Mouse (Mus musculus): ENCODE data around the gene Tmem161a.

DNA sequence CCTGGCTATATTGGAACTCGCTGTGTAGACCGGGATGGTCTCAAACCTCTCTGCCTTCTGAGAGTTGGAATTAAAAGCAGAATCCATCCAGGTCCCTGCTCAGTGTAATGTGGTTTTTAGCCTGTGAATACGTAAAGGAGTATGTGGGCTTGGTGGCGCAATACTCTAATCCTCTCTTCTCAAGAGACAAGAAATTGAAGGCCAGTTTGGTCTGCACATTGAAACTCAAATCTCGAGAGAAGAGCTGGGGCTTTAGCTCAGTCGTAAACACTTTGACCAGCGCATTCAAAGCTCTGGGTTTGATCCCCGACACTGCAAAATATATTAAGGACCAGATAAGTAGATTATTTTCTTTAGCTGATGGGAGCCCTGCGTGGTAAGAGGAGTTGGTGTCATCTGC lies 32.2 kb upstream of the Tmem161a start:
- TF ChIP-seq POLR2A (IDR thresholded peaks at IDR 0.05; ENCODE audit: extremely low read depth, insufficient read depth, low read length) (no peak), CTCF (IDR thresholded peaks at IDR 0.05; ENCODE audit: extremely low read depth, insufficient read depth, low read length) (no peak)

All from cortical plate, adult 2 months (tissue).